Mouse (Mus musculus): ENCODE results near the gene Il23a.
A peak's percentile ranks its signal among the peaks of the same experiment; 100 is the strongest.

Gene Il23a

GRCm38 (mm10) chr10:128321641-128322040, 23.1 kb upstream of the Il23a start:
- Histone ChIP-seq H3K27me3 (ENCODE audit: insufficient read depth, low read length) (no peaks in the 10 kb centered on the region), H3K4me1 (replicated peaks; ENCODE audit: low read depth, low read length) (peaks cover 42% of the 10 kb centered on the region), H3K9me3 (ENCODE audit: low read length) (no peaks in the 10 kb centered on the region), H3K4me3 (replicated peaks; ENCODE audit: low read length) (peak overlapping the region; percentile 95), H3K36me3 (ENCODE audit: insufficient read depth, low read length) (peaks cover 70% of the 10 kb centered on the region)
- no peak for TF ChIP-seq CTCF (conservative IDR thresholded peaks at IDR 0.05; ENCODE audit: low read length)
- no peak for TF ChIP-seq POU5F1 (IDR thresholded peaks at IDR 0.05; ENCODE audit: borderline replicate concordance, low read length)
- no peak for TF ChIP-seq NANOG (IDR thresholded peaks at IDR 0.05; ENCODE audit: borderline replicate concordance, low read length)

GRCm38 (mm10) chr10:128315578-128315977, 17.0 kb upstream of the Il23a start:
- Histone ChIP-seq H3K4me1 (replicated peaks; ENCODE audit: low read depth, low read length) (peaks cover 12% of the 10 kb centered on the region), H3K27me3 (ENCODE audit: insufficient read depth, low read length) (no peaks in the 10 kb centered on the region), H3K4me3 (replicated peaks; ENCODE audit: low read length) (no peak overlapping the region), H3K9me3 (ENCODE audit: low read length) (no peaks in the 10 kb centered on the region), H3K36me3 (ENCODE audit: insufficient read depth, low read length) (peaks cover 94% of the 10 kb centered on the region)
- TF ChIP-seq CTCF (conservative IDR thresholded peaks at IDR 0.05; ENCODE audit: low read length): no peak
- TF ChIP-seq POU5F1 (IDR thresholded peaks at IDR 0.05; ENCODE audit: borderline replicate concordance, low read length): no peak
- no peak for TF ChIP-seq NANOG (IDR thresholded peaks at IDR 0.05; ENCODE audit: borderline replicate concordance, low read length)

DNA sequence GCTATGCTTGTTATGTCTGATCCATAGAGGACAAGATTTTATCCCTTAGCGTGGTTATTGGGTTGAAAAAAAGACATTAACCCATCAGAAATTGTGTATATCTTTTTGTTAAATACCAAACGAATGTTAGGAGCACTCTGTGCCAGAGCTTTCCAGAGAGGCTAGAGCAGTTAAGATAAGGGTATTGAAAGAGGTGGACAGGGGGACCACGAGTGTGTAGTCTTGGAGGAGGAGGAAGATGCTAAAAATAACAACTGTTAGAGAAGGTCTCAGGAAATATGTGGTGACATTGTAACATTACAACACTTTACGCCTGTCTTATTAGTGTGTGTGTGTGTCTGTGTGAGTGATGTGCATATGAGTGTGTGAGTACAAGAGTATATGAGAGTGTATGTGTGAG, 12.3 kb upstream of the Il23a start:
- peaks cover 88% of the 10 kb centered on the region for H3K36me3 ChIP-seq (ENCODE audit: insufficient read depth, low read length)
- no peaks in the 10 kb centered on the region for H3K27me3 ChIP-seq (ENCODE audit: insufficient read depth, low read length)
- peaks cover 11% of the 10 kb centered on the region for H3K4me1 ChIP-seq (replicated peaks; ENCODE audit: low read depth, low read length)
- TF ChIP-seq POU5F1 (IDR thresholded peaks at IDR 0.05; ENCODE audit: borderline replicate concordance, low read length) (no peak), NANOG (IDR thresholded peaks at IDR 0.05; ENCODE audit: borderline replicate concordance, low read length) (no peak), CTCF (conservative IDR thresholded peaks at IDR 0.05; ENCODE audit: low read length) (no peak)
- no peaks in the 10 kb centered on the region for H3K9me3 ChIP-seq (ENCODE audit: low read length)
- H3K4me3 ChIP-seq (replicated peaks; ENCODE audit: low read length): no peak overlapping the region

GRCm38 (mm10) chr10:128310177-128310576, 11.6 kb upstream of the Il23a start:
- Histone ChIP-seq H3K36me3 (ENCODE audit: insufficient read depth, low read length) (peaks cover 88% of the 10 kb centered on the region), H3K27me3 (ENCODE audit: insufficient read depth, low read length) (no peaks in the 10 kb centered on the region), H3K4me1 (replicated peaks; ENCODE audit: low read depth, low read length) (peaks cover 11% of the 10 kb centered on the region), H3K9me3 (ENCODE audit: low read length) (no peaks in the 10 kb centered on the region), H3K4me3 (replicated peaks; ENCODE audit: low read length) (no peak overlapping the region)
- TF ChIP-seq POU5F1 (IDR thresholded peaks at IDR 0.05; ENCODE audit: borderline replicate concordance, low read length): no peak
- no peak for TF ChIP-seq CTCF (conservative IDR thresholded peaks at IDR 0.05; ENCODE audit: low read length)

DNA sequence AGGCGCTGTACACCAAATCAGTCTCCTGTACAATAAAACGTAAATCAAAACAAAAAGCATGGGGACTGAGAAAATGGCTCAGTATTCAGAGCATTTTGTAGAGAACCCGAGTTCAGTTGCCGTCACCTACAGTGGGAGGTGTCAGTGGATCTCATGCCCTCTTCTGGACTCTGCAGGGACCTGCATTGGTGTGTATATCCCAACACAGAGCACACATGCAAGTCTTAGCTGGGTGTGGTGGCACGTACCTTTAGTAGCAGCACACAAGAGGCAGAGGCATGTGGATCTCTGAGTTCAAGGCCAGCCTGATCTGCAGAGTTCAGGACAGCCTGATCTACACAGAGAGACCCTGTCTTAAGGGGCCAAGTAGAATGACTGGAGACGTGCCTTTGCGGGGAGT, 11.1 kb upstream of the Il23a start:
- H3K4me3 ChIP-seq (replicated peaks; ENCODE audit: low read length): no peak overlapping the region
- peaks cover 14% of the 10 kb centered on the region for H3K4me1 ChIP-seq (replicated peaks; ENCODE audit: low read depth, low read length)
- no peaks in the 10 kb centered on the region for H3K27me3 ChIP-seq (ENCODE audit: insufficient read depth, low read length)
- no peak for TF ChIP-seq CTCF (conservative IDR thresholded peaks at IDR 0.05; ENCODE audit: low read length)
- TF ChIP-seq POU5F1 (IDR thresholded peaks at IDR 0.05; ENCODE audit: borderline replicate concordance, low read length): no peak
- no peak for TF ChIP-seq NANOG (IDR thresholded peaks at IDR 0.05; ENCODE audit: borderline replicate concordance, low read length)
- no peaks in the 10 kb centered on the region for H3K9me3 ChIP-seq (ENCODE audit: low read length)
- peaks cover 85% of the 10 kb centered on the region for H3K36me3 ChIP-seq (ENCODE audit: insufficient read depth, low read length)

DNA sequence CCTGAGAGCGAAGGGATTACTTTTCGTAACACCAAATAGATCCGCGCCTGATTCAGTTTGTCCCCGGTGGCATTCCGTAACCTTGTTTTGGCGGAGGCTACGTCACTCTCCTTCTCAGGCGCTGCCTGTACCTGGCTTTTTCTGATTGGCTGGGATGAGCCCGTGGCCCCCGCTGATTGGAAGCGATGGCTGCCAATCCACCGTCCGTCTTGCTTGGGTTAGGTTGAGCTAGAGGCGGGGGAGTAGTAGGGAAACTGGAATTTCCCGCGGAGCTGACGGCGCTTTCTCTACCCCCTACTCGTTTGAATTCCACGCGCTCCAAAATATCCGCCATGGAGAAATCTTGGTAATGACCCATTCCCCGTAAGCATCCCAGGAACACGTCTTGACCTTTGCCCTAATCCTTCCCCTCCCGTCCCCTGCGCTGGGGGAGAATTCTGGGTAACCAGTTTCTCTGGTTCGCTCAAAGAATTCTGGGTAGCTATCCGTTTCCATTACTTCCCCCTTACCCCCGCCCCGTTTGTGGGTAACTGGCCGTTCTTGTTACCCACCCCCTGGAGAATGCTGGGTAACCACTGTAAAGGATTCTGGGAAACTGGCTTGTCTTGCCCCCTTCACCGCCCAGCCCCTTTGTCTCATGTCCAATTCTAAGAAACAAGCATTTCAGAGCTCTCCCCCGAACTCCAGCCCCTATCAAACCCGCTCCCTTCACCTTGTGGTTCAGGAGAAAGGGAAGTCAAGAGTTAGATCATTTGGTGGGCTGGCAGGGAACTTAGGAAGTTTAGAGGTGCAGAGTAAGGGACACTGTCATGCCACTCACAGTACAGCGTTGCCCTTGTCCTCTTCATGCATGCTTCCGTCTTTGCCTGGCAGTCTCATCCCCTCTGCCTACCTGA, 4.8 kb upstream of the Il23a start, which contains the start of gene Pan2:
Gene Pan2 (plus strand): TSS at position 210 of the 896 bp plus-strand sequence.
- no peaks in the 10 kb centered on the region for H3K9me3 ChIP-seq (ENCODE audit: low read length)
- peak within 1 kb of the TSS; percentile 91 for H3K4me3 ChIP-seq (replicated peaks; ENCODE audit: low read length)
- peaks cover 31% of the 10 kb centered on the region for H3K36me3 ChIP-seq (ENCODE audit: insufficient read depth, low read length)
- H3K4me1 ChIP-seq (replicated peaks; ENCODE audit: low read depth, low read length): peaks cover 45% of the 10 kb centered on the region
- TF ChIP-seq POU5F1 (IDR thresholded peaks at IDR 0.05; ENCODE audit: borderline replicate concordance, low read length) (no peak), CTCF (conservative IDR thresholded peaks at IDR 0.05; ENCODE audit: low read length) (no peak), NANOG (IDR thresholded peaks at IDR 0.05; ENCODE audit: borderline replicate concordance, low read length) (no peak)
- no peaks in the 10 kb centered on the region for H3K27me3 ChIP-seq (ENCODE audit: insufficient read depth, low read length)

DNA sequence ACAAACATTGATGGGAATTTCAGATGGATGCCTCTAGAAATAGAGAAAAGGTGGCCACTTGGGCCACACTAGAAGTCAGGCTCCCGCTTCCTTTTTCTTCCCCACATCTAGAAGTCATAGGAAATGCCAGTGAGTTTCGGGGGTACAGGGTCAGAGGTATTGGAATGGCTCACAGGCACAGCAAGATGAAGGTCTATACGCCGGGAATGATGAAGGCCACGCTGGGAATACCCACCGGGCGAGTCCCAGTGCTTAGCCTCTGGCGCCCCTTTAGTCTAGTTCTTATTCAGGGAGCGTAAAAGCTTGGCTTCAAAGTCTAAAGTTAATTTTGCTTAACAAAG, 4.2 kb upstream of the Il23a start:
- Histone ChIP-seq H3K27me3 (ENCODE audit: insufficient read depth, low read length) (no peaks in the 10 kb centered on the region), H3K36me3 (ENCODE audit: insufficient read depth, low read length) (peaks cover 25% of the 10 kb centered on the region), H3K4me3 (replicated peaks; ENCODE audit: low read length) (peak overlapping the region; percentile 91), H3K4me1 (replicated peaks; ENCODE audit: low read depth, low read length) (peaks cover 51% of the 10 kb centered on the region), H3K9me3 (ENCODE audit: low read length) (no peaks in the 10 kb centered on the region)
- no peak for TF ChIP-seq NANOG (IDR thresholded peaks at IDR 0.05; ENCODE audit: borderline replicate concordance, low read length)
- TF ChIP-seq CTCF (conservative IDR thresholded peaks at IDR 0.05; ENCODE audit: low read length): no peak
- no peak for TF ChIP-seq POU5F1 (IDR thresholded peaks at IDR 0.05; ENCODE audit: borderline replicate concordance, low read length)

DNA sequence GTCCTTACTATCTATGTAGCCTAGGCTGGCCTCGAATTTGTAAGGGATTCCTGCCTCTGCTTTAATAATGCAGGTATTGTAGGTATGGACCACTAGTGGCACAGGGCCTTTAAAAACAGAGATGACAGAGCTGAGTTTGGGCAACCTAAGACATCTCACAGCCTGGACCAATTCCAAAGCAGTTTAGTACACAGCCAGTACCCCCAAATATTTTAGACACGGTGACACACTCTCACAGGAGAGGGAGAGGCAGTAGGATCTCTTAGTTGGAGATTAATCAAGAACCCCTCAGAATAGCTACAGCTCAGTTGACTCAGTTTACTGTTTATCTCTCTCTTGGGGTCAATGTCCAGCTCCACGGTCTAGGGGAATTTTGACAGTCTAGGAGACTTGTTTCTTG, 3.8 kb upstream of the Il23a start:
- Histone ChIP-seq H3K4me3 (replicated peaks; ENCODE audit: low read length) (peak overlapping the region; percentile 91), H3K27me3 (ENCODE audit: insufficient read depth, low read length) (no peaks in the 10 kb centered on the region), H3K9me3 (ENCODE audit: low read length) (no peaks in the 10 kb centered on the region), H3K36me3 (ENCODE audit: insufficient read depth, low read length) (peaks cover 24% of the 10 kb centered on the region), H3K4me1 (replicated peaks; ENCODE audit: low read depth, low read length) (peaks cover 55% of the 10 kb centered on the region)
- TF ChIP-seq POU5F1 (IDR thresholded peaks at IDR 0.05; ENCODE audit: borderline replicate concordance, low read length): no peak
- TF ChIP-seq NANOG (IDR thresholded peaks at IDR 0.05; ENCODE audit: borderline replicate concordance, low read length): no peak
- TF ChIP-seq CTCF (conservative IDR thresholded peaks at IDR 0.05; ENCODE audit: low read length): no peak

Data from E14TG2a.4 (cell line).